Mouse (Mus musculus) kidney, embryonic 15.5 days (tissue): ENCODE measurements around the gene Krtap14. TPM values are rescaled to one million over a fixed set of nuclear protein-coding genes. Genes with fewer than 3 reads are reported as not detected.

Source experiments
- ATAC-seq: fragments of 200-750 bp; cut with Nextera tagmentation; replicated peaks from 2 replicates; pipeline ENCODE4 v1.8.0; 2017; ENCODE audit warnings: moderate TSS enrichment; ENCODE audit not compliant: low FRiP score
- H3K27ac ChIP-seq: fragments of 300-500 bp; sonication (generic); 2 replicates; pipeline ENCODE4 v1.5.1; 2015; ENCODE audit warnings: mild to moderate bottlenecking, inconsistent platforms
- H3K27me3 ChIP-seq: fragments of 300-500 bp; sonication (generic); 2 replicates; pipeline ENCODE4 v1.6.1; 2015; ENCODE audit warnings: inconsistent platforms
- H3K36me3 ChIP-seq: fragments of 300-500 bp; sonication (generic); 2 replicates; pipeline ENCODE4 v1.6.1; 2015; ENCODE audit warnings: inconsistent platforms
- H3K4me1 ChIP-seq: fragments of 300-500 bp; sonication (generic); 2 replicates; pipeline ENCODE4 v1.6.1; 2015; ENCODE audit warnings: inconsistent platforms
- H3K4me2 ChIP-seq: fragments of 300-500 bp; sonication (generic); 2 replicates; pipeline ENCODE4 v1.6.1; 2015; ENCODE audit warnings: moderate library complexity, mild to moderate bottlenecking, inconsistent platforms
- H3K4me3 ChIP-seq: fragments of 300-500 bp; sonication (generic); replicated peaks from 2 replicates; pipeline ENCODE4 v1.5.1; 2015; ENCODE audit warnings: mild to moderate bottlenecking, inconsistent platforms
- H3K9ac ChIP-seq: fragments of 300-500 bp; sonication (generic); 2 replicates; pipeline ENCODE4 v1.6.1; 2015; ENCODE audit warnings: mild to moderate bottlenecking, inconsistent platforms
- H3K9me3 ChIP-seq: fragments of 300-500 bp; sonication (generic); replicated peaks from 2 replicates; pipeline ENCODE4 v1.6.1; 2016; ENCODE audit warnings: inconsistent platforms
- WGBS: fragments of 180-500 bp; shearing (Covaris S2); methylation state at CpG from one replicate; pipeline ENCODE4 v1.1.7; 2015; ENCODE audit warnings: mixed read lengths; 5-methylcytosine and 5-hydroxymethylcytosine counted together
- polyA plus RNA-seq: library from polyadenylated mRNA; unstranded; fragments of >200 nt; fragmentation: Nextera tagmentation; extraction: Ambion mirVana; gene quantifications from 2 replicates; pipeline ENCODE4 v1.2.1, GENCODE M21; 2015

The Krtap14 gene
- polyA plus RNA-seq, 1 experiment from 2014 or later = not detected

GRCm38 (mm10) chr16:88774106-88774505, 51.8 kb downstream of the Krtap14 start, which contains the start of gene 2310057N15Rik:
TSS of gene 2310057N15Rik (minus strand) at chr16:88774206.
- no peaks in the 10 kb centered on the region for H3K9me3 ChIP-seq
- no peaks in the 10 kb centered on the region for H3K4me1 ChIP-seq
- H3K27ac ChIP-seq = no peak within 1 kb of the TSS
- no peaks in the 10 kb centered on the region for H3K27me3 ChIP-seq
- no peak within 1 kb of the TSS for H3K9ac ChIP-seq
- H3K4me3 ChIP-seq = no peak within 1 kb of the TSS
- H3K4me2 ChIP-seq = no peak within 1 kb of the TSS
- no peaks in the 10 kb centered on the region for H3K36me3 ChIP-seq
- 93% methylated on average over 2 of the region's 2 CpGs for WGBS
- no peak for ATAC-seq

Other genes with a start within 250 kb of the Krtap14 start
- gene Krtap24-1, start 213.9 kb downstream of the Krtap14 start, polyA plus RNA-seq = not detected in 2 replicates
- gene 2310079G19Rik, start 198.5 kb downstream of the Krtap14 start, polyA plus RNA-seq = not detected in 2 replicates
- gene Krtap26-1, start 178.3 kb downstream of the Krtap14 start, polyA plus RNA-seq = not detected in 2 replicates
- not detected in 2 replicates for gene Krtap27-1, start 154.5 kb downstream of the Krtap14 start, polyA plus RNA-seq
- gene 2310061N02Rik, start 118.2 kb downstream of the Krtap14 start, polyA plus RNA-seq = not detected in 2 replicates
- gene Krtap13-1, start 97.3 kb downstream of the Krtap14 start, polyA plus RNA-seq = not detected in 2 replicates
- 0.19 TPM in 1 of 2 replicates, not detected in the other for gene Krtap13, start 74.5 kb downstream of the Krtap14 start, polyA plus RNA-seq
- 0.30 TPM in 1 of 2 replicates, not detected in the other for gene 2310034C09Rik, start 67.3 kb downstream of the Krtap14 start, polyA plus RNA-seq
- not detected in 2 replicates for gene 2310057N15Rik, start 51.9 kb downstream of the Krtap14 start, polyA plus RNA-seq
- not detected in 2 replicates for gene Gm5965, start 48.2 kb downstream of the Krtap14 start, polyA plus RNA-seq
- gene Gm20741, start 13.9 kb downstream of the Krtap14 start, polyA plus RNA-seq = not detected in 2 replicates
- gene Krtap15, start 5.9 kb downstream of the Krtap14 start, polyA plus RNA-seq = not detected in 2 replicates
- not detected in 2 replicates for gene Krtap19-1, start 43.3 kb upstream of the Krtap14 start, polyA plus RNA-seq
- gene Krtap19-2, start 48.1 kb upstream of the Krtap14 start, polyA plus RNA-seq = not detected in 2 replicates
- not detected in 2 replicates for gene Krtap19-3, start 51.9 kb upstream of the Krtap14 start, polyA plus RNA-seq
- gene Krtap19-4, start 58.9 kb upstream of the Krtap14 start, polyA plus RNA-seq = not detected in 2 replicates
- not detected in 2 replicates for gene Krtap19-5, start 70.3 kb upstream of the Krtap14 start, polyA plus RNA-seq
- gene Krtap19-9b, start 106.1 kb upstream of the Krtap14 start, polyA plus RNA-seq = not detected in 2 replicates
- gene Krtap16-3, start 136.7 kb upstream of the Krtap14 start, polyA plus RNA-seq = not detected in 2 replicates
- not detected in 2 replicates for gene Krtap22-2, start 184.6 kb upstream of the Krtap14 start, polyA plus RNA-seq
- gene Gm10229, start 189.1 kb upstream of the Krtap14 start, polyA plus RNA-seq = not detected in 2 replicates
- not detected in 2 replicates for gene Krtap6-1, start 205.6 kb upstream of the Krtap14 start, polyA plus RNA-seq
- not detected in 2 replicates for gene Gm10228, start 215.3 kb upstream of the Krtap14 start, polyA plus RNA-seq
- gene Krtap6-5, start 221.7 kb upstream of the Krtap14 start, polyA plus RNA-seq = not detected in 2 replicates
- gene 1110025L11Rik, start 237.9 kb upstream of the Krtap14 start, polyA plus RNA-seq = not detected in 2 replicates